Mouse (Mus musculus) midbrain, embryonic 16.5 days (tissue): ENCODE results near the gene Gtf2h3. TPM values are rescaled to one million over a fixed set of nuclear protein-coding genes. Genes with fewer than 3 reads are reported as not detected.
"Not testable (repeated sequence)": the region's sequence is repeated elsewhere in the genome, so short reads cannot be mapped to it uniquely, and the experiment has no call there.

Experiments used
- ATAC-seq: fragments of 200-750 bp; cut with Nextera tagmentation; 2 replicates; pipeline ENCODE4 v1.8.0; 2017; ENCODE audit warnings: moderate TSS enrichment
- H3K27ac ChIP-seq: fragments of 300-500 bp; sonication (generic); 2 replicates; pipeline ENCODE4 v1.5.1; 2014; ENCODE audit warnings: mild to moderate bottlenecking, low read length, mixed read lengths
- H3K27me3 ChIP-seq: fragments of 300-500 bp; sonication (generic); 2 replicates; pipeline ENCODE4 v1.6.1; 2014; ENCODE audit warnings: low read depth, low read length, mixed read lengths; ENCODE audit not compliant: control insufficient read depth, insufficient read depth
- H3K36me3 ChIP-seq: fragments of 300-500 bp; sonication (generic); 2 replicates; pipeline ENCODE4 v1.6.1; 2014; ENCODE audit warnings: mild to moderate bottlenecking, low read length, moderate library complexity, mixed read lengths; ENCODE audit not compliant: control insufficient read depth, insufficient read depth
- H3K4me1 ChIP-seq: fragments of 300-500 bp; sonication (generic); 2 replicates; pipeline ENCODE4 v1.6.1; 2014; ENCODE audit warnings: mild to moderate bottlenecking, low read length, mixed read lengths; ENCODE audit not compliant: control insufficient read depth, insufficient read depth
- H3K4me2 ChIP-seq: fragments of 300-500 bp; sonication (generic); 2 replicates; pipeline ENCODE4 v1.6.1; 2014; ENCODE audit warnings: mild to moderate bottlenecking, low read length, mixed read lengths
- H3K4me3 ChIP-seq: fragments of 300-500 bp; sonication (generic); 2 replicates; pipeline ENCODE4 v1.5.1; 2014; ENCODE audit warnings: low read depth, mild to moderate bottlenecking, low read length, moderate library complexity, mixed read lengths
- H3K9ac ChIP-seq: fragments of 300-500 bp; sonication (generic); 2 replicates; pipeline ENCODE4 v1.6.1; 2014; ENCODE audit warnings: low read depth, low read length, mixed read lengths
- H3K9me3 ChIP-seq: fragments of 300-500 bp; sonication (generic); replicated peaks from 2 replicates; pipeline ENCODE4 v1.6.1; 2014; ENCODE audit warnings: mild to moderate bottlenecking, low read length, mixed read lengths; ENCODE audit not compliant: control insufficient read depth, poor library complexity, severe bottlenecking
- WGBS: fragments of 180-500 bp; shearing (Covaris S2); extraction: QIAGEN DNeasy Blood & Tissue Kit; methylation state at CpG from one replicate; pipeline ENCODE4 v1.1.7; 2014; 5-methylcytosine and 5-hydroxymethylcytosine counted together
- polyA plus RNA-seq: library from polyadenylated mRNA; unstranded; fragments of >200 nt; fragmentation: Nextera tagmentation; extraction: Ambion mirVana; gene quantifications from 2 replicates; pipeline ENCODE4 v1.2.1, GENCODE M21; 2015

Gene Gtf2h3
- polyA plus RNA-seq, 1 experiment from 2014 or later: 48.6 TPM

GRCm38 (mm10) chr5:124538813-124539792 lies 39.8 kb upstream of the Gtf2h3 start:
- H3K4me1 ChIP-seq: peaks cover 18% of the 10 kb centered on the region
- H3K4me3 ChIP-seq: no peak overlapping the region
- H3K27ac ChIP-seq: no peak overlapping the region
- 77% methylated on average over 15 of the region's 16 CpGs for WGBS
- 0 out of 2 replicates have a peak, but pooled peaks cover 1% of the 10 kb centered on the region for H3K36me3 ChIP-seq
- no peaks in the 10 kb centered on the region for H3K9me3 ChIP-seq
- ATAC-seq: no peak
- no peaks in the 10 kb centered on the region for H3K27me3 ChIP-seq
- no peak overlapping the region for H3K4me2 ChIP-seq
- no peak overlapping the region for H3K9ac ChIP-seq

- Histone ChIP-seq H3K27ac (no peak overlapping the region), H3K9ac (no peak overlapping the region), H3K4me3 (peak overlapping the region; percentile 97), H3K27me3 (no peaks in the 10 kb centered on the region), H3K4me2 (no peak overlapping the region), H3K4me1 (peaks cover 18% of the 10 kb centered on the region), H3K9me3 (no peaks in the 10 kb centered on the region), H3K36me3 (0 out of 2 replicates have a peak, but pooled peaks cover 8% of the 10 kb centered on the region)
- ATAC-seq: no peak
- 74% methylated on average over 4 of the region's 4 CpGs for WGBS
These were observed 39.0 kb upstream of the Gtf2h3 start for GRCm38 (mm10) chr5:124539905-124540304.

DNA sequence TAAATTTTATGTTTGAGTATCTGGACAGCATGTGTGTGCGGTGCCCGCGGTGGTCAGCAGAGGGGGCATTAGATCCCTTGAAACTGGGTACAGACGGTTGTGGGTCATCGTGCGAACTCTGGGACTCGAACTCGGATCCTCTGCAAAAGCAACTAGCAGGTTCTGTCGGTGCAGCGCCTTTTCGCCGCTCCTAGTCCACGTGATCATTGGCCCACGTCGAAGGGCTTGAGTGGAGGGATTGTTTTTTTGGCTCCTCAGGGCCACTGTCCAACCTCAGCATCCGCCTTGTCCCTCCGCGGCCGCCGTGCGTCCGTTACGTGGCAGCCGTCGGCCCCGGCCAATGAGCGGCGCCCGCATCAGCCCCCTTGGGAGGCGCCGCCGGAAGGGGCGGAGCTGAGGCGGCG lies 38.6 kb upstream of the Gtf2h3 start, which contains the start of gene Tmed2:
TSS of gene Tmed2 (plus strand) at position 313 of the 404 bp plus-strand sequence.
- H3K9me3 ChIP-seq: no peaks in the 10 kb centered on the region
- peak; percentile 95 for ATAC-seq
- peak within 1 kb of the TSS; percentile 82 for H3K27ac ChIP-seq
- WGBS: under 1% methylated on average over 32 of the region's 35 CpGs
- peak within 1 kb of the TSS; percentile 92 for H3K4me2 ChIP-seq
- H3K4me3 ChIP-seq: peak within 1 kb of the TSS; percentile 97
- no peaks in the 10 kb centered on the region for H3K27me3 ChIP-seq
- H3K36me3 ChIP-seq: peaks cover 13% of the 10 kb centered on the region; the same call in 1 of the 2 replicates
- peak within 1 kb of the TSS; percentile 75 for H3K9ac ChIP-seq
- peaks cover 18% of the 10 kb centered on the region for H3K4me1 ChIP-seq

- ATAC-seq: peak; percentile 61
- Histone ChIP-seq H3K4me1 (peaks cover 18% of the 10 kb centered on the region), H3K4me3 (peak overlapping the region; percentile 97), H3K9me3 (no peaks in the 10 kb centered on the region), H3K9ac (peak overlapping the region; percentile 75), H3K27me3 (no peaks in the 10 kb centered on the region), H3K36me3 (peaks cover 13% of the 10 kb centered on the region; the same call in 1 of the 2 replicates), H3K4me2 (peak overlapping the region; percentile 92), H3K27ac (peak overlapping the region; percentile 72)
- under 1% methylated on average over 68 of the region's 89 CpGs for WGBS
These were observed 37.9 kb upstream of the Gtf2h3 start for GRCm38 (mm10) chr5:124540905-124541601.

DNA sequence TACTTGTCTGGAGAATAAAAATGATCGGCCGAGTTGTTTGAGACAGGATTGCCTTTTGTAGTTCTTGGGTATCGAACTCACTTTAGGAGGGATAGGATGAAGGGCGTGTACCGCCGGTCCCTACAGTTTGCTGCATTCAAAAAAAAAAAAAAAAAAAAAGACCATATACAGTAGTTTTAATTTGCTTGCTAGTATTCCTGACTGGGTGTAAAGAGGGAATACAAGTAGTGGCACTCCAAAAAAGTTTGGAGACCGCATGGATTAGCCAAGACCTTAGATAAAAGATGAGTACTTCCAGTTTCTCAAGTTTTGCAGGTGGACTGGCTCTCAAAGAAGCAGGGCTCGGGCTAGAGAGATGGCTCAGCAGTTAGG lies 37.4 kb upstream of the Gtf2h3 start:
- Histone ChIP-seq H3K4me3 (peak overlapping the region; percentile 97), H3K27ac (no peak overlapping the region), H3K4me2 (peak overlapping the region; percentile 92), H3K9me3 (no peaks in the 10 kb centered on the region), H3K36me3 (peaks cover 18% of the 10 kb centered on the region; the same call in 1 of the 2 replicates), H3K9ac (peak overlapping the region; percentile 75), H3K4me1 (peaks cover 17% of the 10 kb centered on the region), H3K27me3 (no peaks in the 10 kb centered on the region)
- ATAC-seq: no peak
- WGBS: 17% methylated on average over 8 of the region's 8 CpGs

GRCm38 (mm10) chr5:124550737-124551136 lies 28.2 kb upstream of the Gtf2h3 start:
- Histone ChIP-seq H3K36me3 (peaks cover 24% of the 10 kb centered on the region), H3K4me1 (peaks cover 11% of the 10 kb centered on the region)
- H3K4me3 ChIP-seq, H3K27me3 ChIP-seq, H3K4me2 ChIP-seq, ATAC-seq, H3K9ac ChIP-seq, H3K9me3 ChIP-seq, H3K27ac ChIP-seq: not testable (repeated sequence)
- whole genome bisulfite sequencing: 89% methylated on average over 3 of the region's 4 CpGs

DNA sequence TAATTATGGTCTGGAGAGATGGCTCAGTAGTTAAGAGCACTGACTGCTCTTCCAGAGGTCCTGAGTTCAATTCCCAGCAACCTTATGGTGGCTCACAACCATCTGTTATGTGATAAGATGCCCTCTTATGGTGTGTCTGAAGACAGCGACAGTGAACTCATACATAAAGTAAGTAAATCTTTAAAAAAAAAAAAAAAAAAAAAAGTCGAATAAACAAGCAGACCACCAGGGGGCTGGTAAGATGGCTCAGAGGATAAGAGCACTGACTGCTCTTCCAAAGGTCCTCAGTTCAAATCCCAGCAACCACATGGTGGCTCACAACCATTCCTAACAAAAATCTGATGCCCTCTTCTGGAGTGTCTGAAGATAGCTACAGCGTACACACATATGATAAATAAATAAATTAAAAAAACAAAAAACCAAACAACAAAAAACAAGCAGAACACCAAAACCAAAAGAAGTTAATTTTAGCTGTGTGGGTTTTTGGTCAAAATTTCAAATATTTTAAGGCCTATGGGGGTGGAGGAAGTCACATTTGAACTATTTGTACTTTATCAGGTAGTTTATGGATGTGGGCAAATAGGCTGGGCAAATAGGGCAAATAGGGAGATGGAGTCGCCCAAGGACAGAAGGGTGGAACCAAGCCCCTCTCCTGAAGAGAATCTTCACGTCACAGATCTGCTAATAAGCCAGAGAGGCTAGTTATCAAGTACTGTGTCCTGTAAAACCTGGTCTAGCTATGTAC lies 27.4 kb upstream of the Gtf2h3 start:
- WGBS: 31% methylated on average over 5 of the region's 5 CpGs
- not testable (repeated sequence) for H3K9ac ChIP-seq, H3K9me3 ChIP-seq, ATAC-seq, H3K27ac ChIP-seq, H3K27me3 ChIP-seq
- Histone ChIP-seq H3K4me2 (peak overlapping the region; percentile 64), H3K4me3 (peak overlapping the region; percentile 98; the same call in 1 of the 2 replicates), H3K36me3 (peaks cover 20% of the 10 kb centered on the region), H3K4me1 (peaks cover 11% of the 10 kb centered on the region)

DNA sequence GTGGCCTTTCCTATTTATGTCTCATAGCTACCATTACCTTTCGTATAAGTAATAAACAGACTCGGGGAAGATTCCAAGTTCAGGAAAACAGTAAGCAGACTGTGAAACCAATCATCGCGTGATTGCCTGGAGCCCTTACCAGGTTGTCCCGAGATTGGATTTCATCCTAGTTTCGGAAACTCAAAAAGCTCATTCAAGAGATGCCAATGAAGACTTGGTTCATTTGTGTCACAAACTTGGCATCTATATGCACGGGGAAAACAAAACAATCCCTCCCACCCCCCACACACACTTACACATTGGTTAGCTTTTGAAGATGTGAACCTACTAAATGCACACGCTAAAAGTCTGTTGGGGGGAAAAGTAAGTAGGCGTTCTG lies 26.9 kb upstream of the Gtf2h3 start:
- Histone ChIP-seq H3K9ac (peak overlapping the region; percentile 92), H3K27ac (peak overlapping the region; percentile 85), H3K4me3 (peak overlapping the region; percentile 98), H3K9me3 (no peaks in the 10 kb centered on the region), H3K4me1 (peaks cover 11% of the 10 kb centered on the region), H3K36me3 (peaks cover 23% of the 10 kb centered on the region), H3K27me3 (no peaks in the 10 kb centered on the region), H3K4me2 (peak overlapping the region; percentile 64)
- WGBS: 14% methylated on average over 9 of the region's 9 CpGs
- ATAC-seq: no peak
